Comparison of ENCODE assay signal across 11 mouse cellular contexts in the genomic region with DNA sequence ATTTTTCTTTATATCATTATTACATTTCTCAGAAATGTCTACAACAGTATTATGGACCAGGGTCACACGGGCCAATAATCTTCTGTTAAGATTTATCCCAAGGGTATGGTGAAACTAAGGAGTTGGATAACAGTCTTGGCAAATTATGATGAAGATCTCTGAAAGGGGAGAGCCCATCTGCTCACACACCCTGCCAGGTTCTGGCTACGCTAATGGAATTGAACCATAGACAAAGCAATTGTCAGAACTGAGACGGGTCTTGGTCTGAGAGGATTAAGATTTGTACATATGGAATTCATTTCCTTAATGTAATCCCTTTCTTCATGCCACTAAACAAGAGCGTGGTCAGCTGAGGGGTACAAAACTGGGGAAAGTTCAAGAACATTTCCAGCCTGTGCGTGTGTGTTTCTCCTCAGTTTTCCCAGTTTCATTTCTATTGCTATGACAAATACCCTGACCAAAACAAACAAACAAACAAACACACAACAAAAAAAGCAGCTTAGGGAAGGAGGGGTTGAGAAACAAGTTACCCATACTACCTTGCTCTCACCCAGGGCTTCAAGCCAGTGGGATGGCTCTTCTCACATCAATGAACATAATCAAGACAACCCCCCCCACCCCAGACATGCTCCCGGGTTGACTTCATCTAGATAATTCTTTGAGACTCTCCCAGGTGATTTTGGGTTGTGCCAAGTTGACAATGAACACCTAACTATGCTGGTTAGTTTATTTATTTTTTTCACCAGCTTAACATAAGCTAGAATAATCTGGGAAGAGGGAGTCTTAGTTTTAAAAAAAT.
"Had no signal": no experiment of that assay in that cellular context is flagged by ENCODE, and none has a peak within 500 bp of the region (broad histone marks: within the 10 kb centered on the region; RNA-seq: fewer than 3 reads in every experiment).

No protein-coding gene starts in this region.

- H3K27ac ChIP-seq: limb, embryonic 13.5 days; liver, embryonic 14.5 days; neural tube, embryonic 15.5 days had no signal

- H3K9ac ChIP-seq: limb, embryonic 13.5 days; liver, embryonic 14.5 days; neural tube, embryonic 15.5 days had no signal

- H3K4me3 ChIP-seq: limb, embryonic 13.5 days; myocyte; neural tube, embryonic 15.5 days had no signal

- H3K4me1 ChIP-seq: limb, embryonic 13.5 days; neural tube, embryonic 15.5 days had no signal

- DNase-seq: kidney, adult 8-10 months; layer of hippocampus, postnatal 36 days; lung, adult 18-20 months; right cerebral cortex, postnatal 4 days; spleen, adult 18-20 months; thymus, adult 2 months; thymus, postnatal 25 days had no signal

- H3K27me3 ChIP-seq: limb, embryonic 13.5 days; neural tube, embryonic 15.5 days had no signal

- H3K36me3 ChIP-seq: limb, embryonic 13.5 days; neural tube, embryonic 15.5 days had no signal

- H3K9me3 ChIP-seq: limb, embryonic 13.5 days; neural tube, embryonic 15.5 days had no signal

- H3K4me2 ChIP-seq: limb, embryonic 13.5 days; neural tube, embryonic 15.5 days had no signal
